Mouse (Mus musculus) hindbrain, embryonic 11.5 days (tissue): ENCODE measurements at regions not wholly inside any gene's neighbourhood (a gene's known extent, or its start where the extent isn't known, plus 50 kb on each side); places are given as distances from the start of the nearest gene placed in this dataset.

ENCODE experiments used
- ATAC-seq: fragments of 200-750 bp; cut with Nextera tagmentation; 2 replicates; pipeline ENCODE4 v1.8.0; 2017; ENCODE audit warnings: mild to moderate bottlenecking, moderate TSS enrichment, moderate library complexity; ENCODE audit not compliant: low FRiP score
- DNase-seq: peaks from one replicate; pipeline ENCODE4 v3.0.0-alpha.2; 2015; ENCODE audit warnings: low spot score
- H3K27ac ChIP-seq: fragments of 300-500 bp; sonication (generic); 2 replicates; pipeline ENCODE4 v1.5.1; 2014; ENCODE audit warnings: mild to moderate bottlenecking, low read depth, low read length
- H3K27me3 ChIP-seq: fragments of 300-500 bp; sonication (generic); 2 replicates; pipeline ENCODE4 v1.6.1; 2014; ENCODE audit warnings: mild to moderate bottlenecking, low read length, moderate library complexity, mixed read lengths; ENCODE audit not compliant: control insufficient read depth, insufficient read depth
- H3K36me3 ChIP-seq: fragments of 300-500 bp; sonication (generic); 2 replicates; pipeline ENCODE4 v1.6.1; 2014; ENCODE audit warnings: mild to moderate bottlenecking, low read length, moderate library complexity, mixed read lengths; ENCODE audit not compliant: control insufficient read depth, insufficient read depth
- H3K4me1 ChIP-seq: fragments of 300-500 bp; sonication (generic); replicated peaks from 2 replicates; pipeline ENCODE4 v1.6.1; 2014; ENCODE audit warnings: low read length, mixed read lengths; ENCODE audit not compliant: control insufficient read depth, insufficient read depth
- H3K4me2 ChIP-seq: fragments of 300-500 bp; sonication (generic); replicated peaks from 2 replicates; pipeline ENCODE4 v1.6.1; 2014; ENCODE audit warnings: mild to moderate bottlenecking, low read depth, low read length
- H3K4me3 ChIP-seq: fragments of 300-500 bp; sonication (generic); 2 replicates; pipeline ENCODE4 v1.5.1; 2014; ENCODE audit warnings: low read depth, low read length
- H3K9ac ChIP-seq: fragments of 300-500 bp; sonication (generic); 2 replicates; pipeline ENCODE4 v1.6.1; 2014; ENCODE audit warnings: low read depth, low read length
- H3K9me3 ChIP-seq: fragments of 300-500 bp; sonication (generic); 2 replicates; pipeline ENCODE4 v1.6.1; 2016; ENCODE audit warnings: low read length; ENCODE audit not compliant: control insufficient read depth
- WGBS: fragments of 180-500 bp; shearing (Covaris S2); extraction: QIAGEN DNeasy Blood & Tissue Kit; methylation state at CpG from one replicate; pipeline ENCODE4 v1.1.7; 2014; 5-methylcytosine and 5-hydroxymethylcytosine counted together

DNA sequence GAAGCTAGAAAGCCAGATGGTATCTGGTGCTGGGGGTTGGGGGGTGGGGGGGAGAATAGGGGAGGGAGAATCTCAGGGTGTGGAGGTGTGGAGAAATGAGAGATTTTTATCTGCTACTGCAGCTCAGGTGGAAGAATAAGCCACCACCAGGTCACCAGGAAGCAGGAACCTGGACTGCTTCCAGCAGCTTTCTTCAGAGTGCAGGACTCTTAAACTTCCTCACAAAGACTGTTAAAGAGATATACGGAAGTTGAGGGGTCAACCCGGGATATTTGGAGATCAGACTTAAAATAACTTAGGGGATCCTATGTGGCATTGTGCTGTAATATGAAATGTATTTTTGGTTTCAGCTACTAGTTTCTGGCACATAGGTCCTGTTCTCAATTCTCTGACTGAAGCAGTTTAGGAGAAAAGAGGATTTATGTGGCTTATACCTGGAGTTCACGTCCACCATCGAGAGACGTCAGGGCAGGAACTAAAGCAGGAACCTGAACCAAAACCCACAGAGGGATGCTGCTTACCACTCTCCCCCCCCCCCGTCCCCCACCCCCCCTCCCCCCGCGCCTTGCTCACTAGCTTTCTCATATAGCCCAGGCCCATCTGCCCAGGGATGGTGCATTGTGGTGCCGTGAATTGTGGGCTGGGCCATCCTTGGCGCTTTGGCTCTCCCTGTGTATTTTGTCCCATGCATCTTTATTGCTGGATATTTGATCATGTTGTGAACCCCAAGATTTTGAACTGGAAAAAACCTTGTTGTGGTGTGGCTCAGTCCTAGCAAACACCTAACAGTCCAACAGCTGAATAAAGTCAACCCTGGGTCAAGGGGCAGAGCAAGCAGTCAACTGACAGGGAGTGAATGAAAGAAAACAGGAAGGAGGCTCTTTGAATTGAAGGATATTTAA is 143.2 kb downstream of the Qrsl1 start:
- DNase-seq = no peak
- no peak overlapping the region for H3K9ac ChIP-seq
- no peak overlapping the region for H3K27ac ChIP-seq
- H3K4me3 ChIP-seq = no peak overlapping the region
- no peaks in the 10 kb centered on the region for H3K36me3 ChIP-seq
- no peak overlapping the region for H3K4me2 ChIP-seq
- no peak for ATAC-seq
- WGBS = 87% methylated on average over 7 of the region's 10 CpGs
- H3K9me3 ChIP-seq = no peaks in the 10 kb centered on the region
- no peaks in the 10 kb centered on the region for H3K4me1 ChIP-seq
- H3K27me3 ChIP-seq = no peaks in the 10 kb centered on the region

DNA sequence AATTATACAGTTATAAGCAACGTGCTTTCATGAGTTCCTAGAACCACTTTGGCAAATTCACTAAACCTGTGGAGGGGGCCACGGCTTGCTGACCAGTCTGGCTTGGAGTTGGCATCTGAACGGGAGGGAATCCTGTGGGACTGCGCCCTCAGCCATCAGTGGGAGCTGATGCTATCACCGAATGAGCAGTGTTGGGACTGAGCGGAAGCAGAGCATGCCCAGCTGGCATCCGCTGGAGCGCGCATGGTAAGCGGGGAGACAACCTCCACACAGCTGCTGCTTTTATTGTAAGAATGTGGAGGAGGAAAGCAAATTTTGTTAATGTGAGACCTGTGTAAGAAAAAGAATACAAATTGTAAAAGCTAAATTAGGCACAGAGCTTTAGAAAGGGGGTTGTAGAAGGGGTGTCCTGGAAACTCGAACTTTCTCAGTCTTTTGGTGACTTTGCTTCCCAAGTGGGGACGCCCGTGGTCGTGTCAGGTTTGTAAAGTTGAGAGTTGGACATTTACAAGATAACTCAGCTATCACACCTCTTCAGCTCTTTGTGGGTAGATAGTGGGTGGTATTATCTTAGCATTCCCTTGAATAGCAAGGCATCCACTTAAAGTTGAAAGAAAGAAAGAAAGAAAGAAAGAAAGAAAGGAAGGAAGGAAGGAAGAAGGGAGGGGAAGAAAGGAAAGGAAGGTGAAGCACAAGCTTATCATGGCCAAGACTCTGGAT is 142.2 kb downstream of the Qrsl1 start:
- H3K4me1 ChIP-seq = no peaks in the 10 kb centered on the region
- H3K27ac ChIP-seq = no peak overlapping the region
- DNase-seq (no peak), ATAC-seq (no peak)
- H3K27me3 ChIP-seq = no peaks in the 10 kb centered on the region
- H3K36me3 ChIP-seq = no peaks in the 10 kb centered on the region
- no peak overlapping the region for H3K4me3 ChIP-seq
- 86% methylated on average over 14 of the region's 14 CpGs for WGBS
- no peaks in the 10 kb centered on the region for H3K9me3 ChIP-seq
- no peak overlapping the region for H3K4me2 ChIP-seq
- H3K9ac ChIP-seq = no peak overlapping the region

DNA sequence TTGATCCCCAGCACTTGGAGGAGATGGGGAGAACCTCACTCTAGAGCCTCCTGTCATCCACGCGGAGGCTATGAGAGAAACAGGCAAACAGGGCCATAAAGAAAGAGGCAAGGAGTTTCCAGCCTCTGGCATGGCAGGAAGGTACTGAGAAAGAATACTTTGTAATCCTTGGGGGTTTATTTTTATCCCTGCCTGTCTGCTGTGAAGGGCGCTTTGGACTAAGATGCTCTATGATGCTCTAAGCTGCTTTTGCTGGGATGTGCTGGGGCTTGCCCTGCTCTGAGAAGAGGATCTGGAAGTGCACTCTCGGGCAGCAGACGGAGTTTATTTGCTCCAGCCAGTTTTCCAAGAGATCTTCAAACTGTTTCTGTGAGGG is 141.7 kb downstream of the Qrsl1 start:
- Histone ChIP-seq H3K27ac (no peak overlapping the region), H3K4me1 (no peaks in the 10 kb centered on the region), H3K36me3 (no peaks in the 10 kb centered on the region), H3K4me3 (no peak overlapping the region), H3K27me3 (no peaks in the 10 kb centered on the region), H3K9ac (no peak overlapping the region), H3K9me3 (no peaks in the 10 kb centered on the region), H3K4me2 (no peak overlapping the region)
- no peak for DNase-seq
- 87% methylated on average over 5 of the region's 5 CpGs for WGBS
- no peak for ATAC-seq

DNA sequence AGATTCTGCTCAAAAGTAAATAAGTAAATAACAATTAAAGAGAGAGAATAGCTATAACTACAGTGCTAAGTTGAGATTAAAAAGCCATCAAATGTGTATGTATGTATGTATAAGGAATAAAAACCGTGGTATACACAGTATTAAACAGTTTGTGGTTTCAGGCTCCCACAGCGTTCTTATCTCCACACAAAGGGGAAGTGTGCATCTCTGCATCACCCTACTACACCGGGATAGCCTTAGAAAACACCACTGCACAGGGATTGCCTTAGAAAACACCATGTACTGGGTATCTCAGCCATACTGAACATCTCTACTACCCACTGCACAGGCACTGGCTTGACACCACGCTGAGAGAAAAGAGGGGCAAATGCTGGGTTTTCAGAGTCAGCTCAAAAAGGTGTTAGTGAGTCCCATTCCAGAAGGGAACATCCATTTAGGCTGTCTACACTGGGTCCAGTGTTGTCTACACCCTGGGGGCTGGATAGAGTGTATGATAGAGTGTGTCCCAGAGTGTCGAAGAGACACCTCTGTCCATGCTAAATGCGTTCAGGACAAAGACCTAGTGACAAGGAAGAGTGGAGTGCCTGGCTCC is 139.5 kb downstream of the Qrsl1 start:
- Histone ChIP-seq H3K36me3 (no peaks in the 10 kb centered on the region), H3K4me3 (no peak overlapping the region), H3K9me3 (no peaks in the 10 kb centered on the region), H3K4me1 (no peaks in the 10 kb centered on the region), H3K27ac (no peak overlapping the region), H3K27me3 (no peaks in the 10 kb centered on the region), H3K9ac (no peak overlapping the region), H3K4me2 (no peak overlapping the region)
- ATAC-seq (no peak), DNase-seq (no peak)
- WGBS = 82% methylated on average over 6 of the region's 6 CpGs

DNA sequence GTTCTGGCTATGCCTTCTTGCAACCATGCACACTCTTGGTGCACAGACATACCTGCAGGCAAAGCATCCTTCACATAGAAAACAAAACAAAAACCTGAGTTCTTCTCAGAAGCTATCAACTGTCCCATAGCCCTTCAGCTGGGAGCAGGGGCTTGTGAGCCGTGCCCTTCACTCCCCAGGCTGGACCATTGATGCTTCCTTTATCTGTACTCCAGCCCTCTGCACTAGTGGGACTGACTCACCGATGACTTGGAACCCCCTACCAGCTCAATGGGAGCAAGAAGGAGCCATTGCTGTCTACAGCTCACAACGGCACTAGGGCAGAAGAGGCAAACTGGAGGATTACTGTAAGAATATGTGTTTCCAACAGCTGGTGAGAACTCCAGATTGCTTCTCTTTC is 137.0 kb downstream of the Qrsl1 start:
- H3K9me3 ChIP-seq = no peaks in the 10 kb centered on the region
- H3K4me1 ChIP-seq = no peaks in the 10 kb centered on the region
- H3K36me3 ChIP-seq = no peaks in the 10 kb centered on the region
- no peak overlapping the region for H3K4me2 ChIP-seq
- no peak overlapping the region for H3K9ac ChIP-seq
- no peak overlapping the region for H3K27ac ChIP-seq
- no peaks in the 10 kb centered on the region for H3K27me3 ChIP-seq
- no peak for DNase-seq
- 81% methylated on average over 3 of the region's 3 CpGs for WGBS
- no peak for ATAC-seq
- H3K4me3 ChIP-seq = no peak overlapping the region

DNA sequence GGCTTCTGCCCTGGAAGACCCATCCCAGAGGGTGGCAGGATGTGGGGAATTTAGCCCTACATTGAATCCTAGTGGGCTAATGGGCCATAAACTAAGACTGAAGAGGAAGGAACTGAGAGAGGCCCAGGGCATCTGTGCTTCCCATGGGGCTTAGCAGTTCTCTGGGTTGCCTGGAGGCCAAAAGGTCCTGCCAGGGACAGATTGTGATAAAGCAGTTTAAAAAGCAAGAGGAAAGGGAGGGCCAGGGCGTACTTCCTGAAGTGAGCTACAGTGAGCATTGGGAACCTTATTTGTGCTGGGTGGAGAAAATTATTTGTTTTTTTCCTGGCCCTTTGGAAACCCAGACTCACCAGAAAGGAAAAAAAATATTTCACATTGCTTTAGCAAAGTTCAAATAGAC is 136.3 kb downstream of the Qrsl1 start:
- H3K9ac ChIP-seq = no peak overlapping the region
- no peak for ATAC-seq
- no peak for DNase-seq
- no peaks in the 10 kb centered on the region for H3K27me3 ChIP-seq
- no peaks in the 10 kb centered on the region for H3K4me1 ChIP-seq
- no peak overlapping the region for H3K4me3 ChIP-seq
- no peak overlapping the region for H3K27ac ChIP-seq
- H3K9me3 ChIP-seq = no peaks in the 10 kb centered on the region
- 93% methylated on average over 1 of the region's 1 CpGs for whole genome bisulfite sequencing
- H3K4me2 ChIP-seq = no peak overlapping the region
- no peaks in the 10 kb centered on the region for H3K36me3 ChIP-seq

DNA sequence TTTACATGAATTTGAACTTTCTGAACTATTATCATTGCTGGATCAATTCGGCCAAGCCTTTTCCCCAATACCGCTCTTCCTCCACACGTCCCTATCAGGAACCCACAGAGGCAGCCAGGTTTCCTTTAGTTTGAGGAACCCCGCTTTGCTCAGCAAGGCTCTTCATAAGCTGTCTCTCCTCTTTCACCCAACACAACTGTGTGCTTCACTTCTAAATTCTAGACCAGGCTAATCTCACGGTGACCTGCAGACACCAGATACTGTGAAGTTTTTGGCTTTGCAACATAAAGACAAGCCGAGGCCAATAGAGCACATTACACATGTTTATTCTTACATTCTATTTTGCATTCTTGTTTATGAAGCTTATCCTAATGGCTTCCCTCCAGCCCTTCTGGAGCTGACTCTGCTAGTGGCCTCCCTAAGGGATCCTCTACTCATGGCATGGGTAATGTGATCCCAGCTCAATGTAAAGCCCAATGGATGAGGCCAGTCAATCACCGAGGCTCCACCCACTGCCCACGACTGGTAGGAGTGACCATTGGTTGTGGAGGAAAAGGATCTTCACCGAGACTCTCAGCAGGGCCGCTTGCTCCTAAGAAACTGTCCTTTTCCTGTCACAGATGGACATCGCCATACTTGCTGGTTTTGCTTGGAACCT is 135.6 kb downstream of the Qrsl1 start:
- ATAC-seq (no peak), DNase-seq (no peak)
- Histone ChIP-seq H3K9me3 (no peaks in the 10 kb centered on the region), H3K27me3 (no peaks in the 10 kb centered on the region), H3K4me3 (no peak overlapping the region), H3K27ac (no peak overlapping the region), H3K4me1 (no peaks in the 10 kb centered on the region), H3K4me2 (no peak overlapping the region), H3K36me3 (no peaks in the 10 kb centered on the region), H3K9ac (no peak overlapping the region)
- WGBS = 80% methylated on average over 11 of the region's 11 CpGs

DNA sequence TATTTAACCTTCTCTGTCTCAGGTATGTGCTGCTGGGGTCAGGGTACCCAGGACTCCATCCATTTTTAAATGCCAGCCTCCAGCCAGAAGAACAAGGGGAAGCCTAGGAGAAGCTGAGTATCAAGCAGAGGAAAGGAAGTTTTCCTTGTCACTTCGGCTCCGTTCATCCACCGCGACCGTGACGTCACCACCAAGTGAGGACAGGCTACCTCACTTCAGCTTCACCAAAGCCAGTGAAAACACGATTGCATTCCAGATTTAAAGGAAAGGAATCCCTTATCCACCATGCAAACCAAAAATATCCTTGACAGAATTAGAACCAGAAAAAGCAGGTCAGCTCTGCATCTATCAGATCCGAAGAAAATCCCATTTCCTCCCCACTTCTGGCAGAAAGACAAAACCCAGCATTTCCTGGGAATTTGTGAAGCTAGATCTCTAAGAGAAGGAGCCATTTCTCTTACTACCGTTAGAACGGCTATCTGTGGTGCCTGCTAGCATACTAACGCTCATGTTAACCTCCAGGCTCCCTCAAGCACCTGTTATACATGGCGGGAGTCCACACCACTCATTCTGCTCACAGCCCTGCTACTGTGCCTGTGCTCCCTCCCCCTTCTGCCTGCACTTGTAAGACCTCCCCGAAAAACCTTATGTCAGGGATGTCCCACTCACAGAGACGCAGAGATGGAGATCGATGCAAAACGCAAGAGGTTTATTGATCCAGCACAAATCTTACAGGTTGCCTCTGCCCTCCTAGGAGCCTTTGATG is 133.4 kb downstream of the Qrsl1 start:
- no peaks in the 10 kb centered on the region for H3K27me3 ChIP-seq
- H3K4me2 ChIP-seq = no peak overlapping the region
- H3K4me1 ChIP-seq = no peaks in the 10 kb centered on the region
- DNase-seq (no peak), ATAC-seq (no peak)
- no peak overlapping the region for H3K9ac ChIP-seq
- no peaks in the 10 kb centered on the region for H3K36me3 ChIP-seq
- WGBS = 87% methylated on average over 16 of the region's 16 CpGs
- no peaks in the 10 kb centered on the region for H3K9me3 ChIP-seq
- no peak overlapping the region for H3K27ac ChIP-seq
- H3K4me3 ChIP-seq = no peak overlapping the region
